Mouse (Mus musculus) splenic B cell, adult 2 months (primary cell): ENCODE results near the gene Mthfr.

Source experiments
- DNase-seq: peaks from one replicate; pipeline ENCODE4 v3.0.0-alpha.2; 2011; ENCODE audit warnings: low read depth, low spot score
- H3K27me3 ChIP-seq: 2 replicates; pipeline ENCODE4 v1.6.1; 2012; ENCODE audit warnings: mild to moderate bottlenecking, low read length, moderate library complexity, mixed read lengths; ENCODE audit not compliant: control insufficient read depth, poor library complexity, insufficient read depth, severe bottlenecking
- H3K36me3 ChIP-seq: 2 replicates; pipeline ENCODE4 v1.6.1; 2012; ENCODE audit warnings: mild to moderate bottlenecking, low read length, moderate library complexity, mixed read lengths; ENCODE audit not compliant: control insufficient read depth, poor library complexity, insufficient read depth, severe bottlenecking

Gene Mthfr

DNA sequence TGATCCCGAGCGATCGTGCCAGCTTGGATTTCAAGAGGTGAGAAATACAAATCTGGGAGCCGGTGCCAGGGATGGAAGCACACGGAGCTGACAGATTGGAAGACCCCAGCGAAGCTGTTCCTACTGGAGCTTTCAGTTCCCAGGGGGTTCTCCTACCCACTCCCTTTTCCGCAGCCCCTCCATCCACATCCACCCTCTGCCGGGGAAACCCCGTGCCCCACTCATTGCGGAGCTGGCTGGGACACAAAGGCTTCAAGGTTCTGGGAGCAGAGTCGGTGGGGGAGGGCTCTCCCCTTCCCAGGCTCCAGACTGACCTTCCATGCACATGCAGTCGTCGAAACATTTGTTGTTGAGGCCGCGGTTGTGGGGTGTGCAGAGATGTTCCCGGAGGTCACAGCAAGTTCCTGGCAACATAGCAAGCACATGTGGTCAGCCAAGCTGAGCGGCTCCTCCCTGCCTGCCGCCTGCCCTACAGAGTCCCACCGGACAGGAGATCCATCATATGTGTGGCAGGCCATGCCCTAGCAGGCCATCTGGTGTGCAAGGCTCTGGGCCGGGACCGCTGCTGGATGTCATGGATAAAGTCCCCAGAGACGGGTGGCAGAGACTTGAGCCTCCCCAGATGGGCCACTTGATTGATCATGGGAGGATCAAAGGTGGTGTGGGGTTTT lies 68.9 kb downstream of the Mthfr start:
- Histone ChIP-seq H3K27me3 (no peaks in the 10 kb centered on the region), H3K36me3 (no peaks in the 10 kb centered on the region)
- no peak for DNase-seq

DNA sequence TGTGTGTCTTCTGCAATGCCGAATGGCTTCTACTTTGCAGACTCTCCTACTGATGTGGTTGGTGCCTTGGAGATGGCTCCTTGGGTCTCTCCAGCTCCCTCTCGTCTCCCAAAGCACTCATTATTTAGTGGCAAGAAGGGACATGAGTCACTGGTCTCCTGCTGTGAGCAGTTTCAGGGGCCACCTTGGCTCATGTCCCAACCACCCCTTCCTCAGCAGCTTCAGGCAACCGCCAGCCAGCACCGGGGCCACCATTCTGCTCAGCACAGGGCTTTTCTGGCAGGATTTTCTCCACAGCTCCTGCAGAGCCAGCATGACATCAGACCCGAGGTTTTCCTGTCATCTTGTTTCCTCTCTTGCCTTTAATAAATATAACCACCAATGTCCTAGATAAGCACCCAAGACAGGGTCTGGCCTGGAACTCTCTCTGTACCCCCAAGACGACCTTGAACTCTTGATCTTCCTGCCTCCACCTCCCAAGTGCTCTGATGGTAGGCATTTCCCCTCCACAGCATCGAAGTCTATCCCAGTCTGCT lies 69.8 kb downstream of the Mthfr start:
- no peaks in the 10 kb centered on the region for H3K27me3 ChIP-seq
- no peak for DNase-seq
- no peaks in the 10 kb centered on the region for H3K36me3 ChIP-seq
